Mouse (Mus musculus) spleen, adult 18-20 months (tissue): Measurements from ENCODE around the gene Trim11.

Experiments used
- DNase-seq, 2 experiments: peaks; one replicate each; pipeline ENCODE4 v3.0.0; 2022; ENCODE audit warnings: mixed read lengths in 2 of 2

The Trim11 gene

GRCm38 (mm10) chr11:58981541-58982447 is 3.9 kb downstream of the Trim11 start:
- peak; percentile 68 to 70 for DNase-seq

GRCm38 (mm10) chr11:58982471-58983097 is 4.7 kb downstream of the Trim11 start:
- DNase-seq = peak; percentile 49 to 61

GRCm38 (mm10) chr11:58983691-58984341 is 5.9 kb downstream of the Trim11 start:
- no peak for DNase-seq

GRCm38 (mm10) chr11:58984657-58985056 is 6.8 kb downstream of the Trim11 start:
- DNase-seq = no peak

GRCm38 (mm10) chr11:58985299-58985917 is 7.5 kb downstream of the Trim11 start:
- DNase-seq = no peak

- DNase-seq = no peak
These were observed 11.3 kb downstream of the Trim11 start for GRCm38 (mm10) chr11:58989166-58989565.

GRCm38 (mm10) chr11:58990141-58990540 is 12.2 kb downstream of the Trim11 start:
- no peak for DNase-seq

- DNase-seq = no peak
These were observed 12.9 kb downstream of the Trim11 start for GRCm38 (mm10) chr11:58990794-58991193.

- no peak for DNase-seq
These were observed 14.0 kb downstream of the Trim11 start for GRCm38 (mm10) chr11:58991911-58992310.

- no peak for DNase-seq
These were observed 15.3 kb downstream of the Trim11 start for GRCm38 (mm10) chr11:58993091-58993670.

- DNase-seq = peak; percentile 33 to 34
These were observed 16.5 kb downstream of the Trim11 start for GRCm38 (mm10) chr11:58994337-58994826.

- no peak for DNase-seq
These were observed 17.3 kb downstream of the Trim11 start for GRCm38 (mm10) chr11:58995061-58995806.

GRCm38 (mm10) chr11:58995807-58996370 is 18.0 kb downstream of the Trim11 start:
- DNase-seq = peak in 1 of 2 experiments; percentile 30

GRCm38 (mm10) chr11:58997541-58997940 is 19.6 kb downstream of the Trim11 start:
- DNase-seq = no peak

- no peak for DNase-seq
These were observed 21.3 kb downstream of the Trim11 start for GRCm38 (mm10) chr11:58999158-58999557.

GRCm38 (mm10) chr11:58999830-59000229 is 21.9 kb downstream of the Trim11 start:
- DNase-seq = no peak

GRCm38 (mm10) chr11:59000635-59001034 is 22.7 kb downstream of the Trim11 start:
- no peak for DNase-seq

GRCm38 (mm10) chr11:59002327-59003079 is 24.6 kb downstream of the Trim11 start:
- DNase-seq = no peak

GRCm38 (mm10) chr11:59015052-59015451 is 37.2 kb downstream of the Trim11 start:
- peak in 1 of 2 experiments; percentile 24 for DNase-seq

- DNase-seq = no peak
These were observed 48.5 kb downstream of the Trim11 start for GRCm38 (mm10) chr11:59026411-59026810.
